Mouse (Mus musculus) heart, embryonic 16.5 days (tissue): Measurements from ENCODE around the gene Cemip. TPM values are rescaled to one million over a fixed set of nuclear protein-coding genes. Genes with fewer than 3 reads are reported as not detected.

Experiments
- ATAC-seq: fragments of 200-750 bp; cut with Nextera tagmentation; replicated peaks from 2 replicates; pipeline ENCODE4 v1.8.0; 2017; ENCODE audit warnings: moderate number of reproducible peaks; ENCODE audit not compliant: insufficient read depth, low FRiP score; ENCODE audit errors: extremely low read depth
- H3K27ac ChIP-seq: fragments of 300-500 bp; sonication (generic); 2 replicates; pipeline ENCODE4 v1.5.1; 2014; ENCODE audit warnings: mild to moderate bottlenecking, low read length, control low read depth, moderate library complexity
- H3K27me3 ChIP-seq: fragments of 300-500 bp; sonication (generic); 2 replicates; pipeline ENCODE4 v1.6.1; 2014; ENCODE audit warnings: low read length, mixed read lengths; ENCODE audit not compliant: control insufficient read depth, insufficient read depth
- H3K36me3 ChIP-seq: fragments of 300-500 bp; sonication (generic); 2 replicates; pipeline ENCODE4 v1.6.1; 2014; ENCODE audit not compliant: control insufficient read depth, insufficient read depth
- H3K4me1 ChIP-seq: fragments of 300-500 bp; sonication (generic); 2 replicates; pipeline ENCODE4 v1.6.1; 2014; ENCODE audit warnings: low read length, mixed read lengths; ENCODE audit not compliant: control insufficient read depth, insufficient read depth
- H3K4me2 ChIP-seq: fragments of 300-500 bp; sonication (generic); 2 replicates; pipeline ENCODE4 v1.6.1; 2014; ENCODE audit warnings: low read depth, mild to moderate bottlenecking, control low read depth, low read length
- H3K4me3 ChIP-seq: fragments of 300-500 bp; sonication (generic); 2 replicates; pipeline ENCODE4 v1.5.1; 2014; ENCODE audit warnings: mild to moderate bottlenecking, control low read depth, low read length
- H3K9ac ChIP-seq: fragments of 300-500 bp; sonication (generic); 2 replicates; pipeline ENCODE4 v1.6.1; 2014; ENCODE audit warnings: low read length, control low read depth
- H3K9me3 ChIP-seq: fragments of 300-500 bp; sonication (generic); replicated peaks from 2 replicates; pipeline ENCODE4 v1.6.1; 2016; ENCODE audit warnings: low read length; ENCODE audit not compliant: control insufficient read depth
- WGBS: fragments of 180-500 bp; shearing (Covaris S2); extraction: QIAGEN DNeasy Blood & Tissue Kit; methylation state at CpG from one replicate; pipeline ENCODE4 v1.1.7; 2014; 5-methylcytosine and 5-hydroxymethylcytosine counted together
- polyA plus RNA-seq: library from polyadenylated mRNA; unstranded; fragments of >200 nt; fragmentation: Nextera tagmentation; extraction: Ambion mirVana; gene quantifications from 2 replicates; pipeline ENCODE4 v1.2.1, GENCODE M21; 2015

The Cemip gene
- polyA plus RNA-seq, 1 experiment from 2014 or later: 0.32 TPM

DNA sequence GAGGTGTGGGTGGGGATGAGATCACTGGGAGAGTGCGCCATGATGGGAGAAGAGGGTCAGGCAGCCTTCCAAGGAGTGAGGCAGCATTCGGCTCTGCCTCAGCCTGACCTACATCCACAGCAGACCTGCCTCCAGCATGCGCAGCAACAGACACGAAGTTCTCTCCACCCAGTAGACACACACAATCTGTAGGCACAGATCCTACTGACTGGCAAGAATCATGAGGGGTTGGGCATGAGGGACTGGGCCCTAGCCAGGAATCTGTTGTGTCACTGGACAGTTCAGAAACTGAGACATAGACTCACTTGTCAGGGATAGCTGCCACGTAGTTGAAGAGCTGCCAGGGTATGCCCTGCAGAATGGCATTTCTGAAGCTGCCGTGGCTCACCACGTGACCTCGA lies 144.6 kb downstream of the Cemip start:
- H3K4me1 ChIP-seq: no peaks in the 10 kb centered on the region
- H3K27me3 ChIP-seq: no peaks in the 10 kb centered on the region
- ATAC-seq: no peak
- no peak overlapping the region for H3K27ac ChIP-seq
- no peak overlapping the region for H3K9ac ChIP-seq
- no peak overlapping the region for H3K4me3 ChIP-seq
- WGBS: 81% methylated on average over 8 of the region's 8 CpGs
- H3K9me3 ChIP-seq: no peaks in the 10 kb centered on the region
- H3K36me3 ChIP-seq: no peaks in the 10 kb centered on the region
- no peak overlapping the region for H3K4me2 ChIP-seq

DNA sequence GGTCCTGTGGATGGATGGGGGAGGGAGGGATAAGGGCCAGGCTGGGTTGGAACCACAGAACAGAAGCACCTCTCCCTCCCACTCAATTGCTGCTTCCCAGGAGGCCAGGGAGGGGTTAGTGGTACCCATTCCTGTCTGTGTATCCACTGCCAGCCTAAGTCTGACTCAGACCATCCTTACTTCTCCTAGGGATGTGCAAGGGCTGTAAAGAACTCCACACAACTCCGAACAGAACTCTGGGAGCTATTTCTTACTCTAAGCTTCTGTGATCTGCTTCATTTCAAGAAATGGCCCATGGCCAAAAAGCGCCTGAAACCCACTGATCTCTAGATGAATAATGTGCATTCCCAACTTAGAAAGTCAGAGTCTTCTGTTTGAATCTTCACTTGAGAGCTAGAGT lies 146.2 kb downstream of the Cemip start:
- Histone ChIP-seq H3K9me3 (no peaks in the 10 kb centered on the region), H3K4me2 (no peak overlapping the region), H3K4me3 (no peak overlapping the region), H3K27ac (no peak overlapping the region), H3K27me3 (no peaks in the 10 kb centered on the region), H3K36me3 (no peaks in the 10 kb centered on the region), H3K4me1 (no peaks in the 10 kb centered on the region), H3K9ac (no peak overlapping the region)
- no peak for ATAC-seq
- WGBS: 64% methylated on average over 2 of the region's 2 CpGs

- no peaks in the 10 kb centered on the region for H3K4me1 ChIP-seq
- H3K4me3 ChIP-seq: no peak overlapping the region
- no peak overlapping the region for H3K4me2 ChIP-seq
- H3K27ac ChIP-seq: no peak overlapping the region
- no peak for ATAC-seq
- no peaks in the 10 kb centered on the region for H3K36me3 ChIP-seq
- WGBS: 68% methylated on average over 3 of the region's 3 CpGs
- H3K9me3 ChIP-seq: no peaks in the 10 kb centered on the region
- H3K9ac ChIP-seq: no peak overlapping the region
- no peaks in the 10 kb centered on the region for H3K27me3 ChIP-seq
Measured at GRCm38 (mm10) chr7:83939017-83939721, 147.1 kb downstream of the Cemip start.

DNA sequence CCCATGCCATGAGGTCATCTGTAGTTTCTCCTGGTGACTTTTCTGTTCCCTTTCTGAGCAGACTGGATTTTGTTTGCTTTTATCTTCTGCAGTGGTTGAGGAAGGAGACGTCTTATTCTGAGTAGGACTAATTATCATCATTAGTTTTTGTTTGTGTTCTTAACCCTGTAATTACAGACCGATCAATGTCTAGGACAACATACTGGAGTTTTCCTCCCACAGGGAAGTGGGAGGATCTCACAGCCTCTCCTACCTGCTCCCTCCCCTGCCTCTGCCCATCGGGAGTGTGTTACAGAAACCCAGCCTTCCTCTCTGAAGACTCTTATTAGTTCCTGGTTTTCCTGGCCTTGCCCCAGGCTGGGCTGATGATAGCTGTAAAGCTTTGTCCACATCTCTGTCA lies 164.7 kb downstream of the Cemip start:
- no peaks in the 10 kb centered on the region for H3K36me3 ChIP-seq
- no peak overlapping the region for H3K27ac ChIP-seq
- 0 out of 2 replicates have a peak, but pooled peaks cover 5% of the 10 kb centered on the region for H3K4me1 ChIP-seq
- no peaks in the 10 kb centered on the region for H3K9me3 ChIP-seq
- no peaks in the 10 kb centered on the region for H3K27me3 ChIP-seq
- no peak overlapping the region for H3K4me3 ChIP-seq
- no peak for ATAC-seq
- WGBS: 56% methylated on average over 3 of the region's 3 CpGs
- no peak overlapping the region for H3K9ac ChIP-seq
- H3K4me2 ChIP-seq: no peak overlapping the region

GRCm38 (mm10) chr7:83920241-83920640 lies 166.1 kb downstream of the Cemip start:
- Histone ChIP-seq H3K4me2 (no peak overlapping the region), H3K9me3 (no peaks in the 10 kb centered on the region), H3K36me3 (no peaks in the 10 kb centered on the region), H3K27ac (no peak overlapping the region), H3K27me3 (no peaks in the 10 kb centered on the region), H3K9ac (no peak overlapping the region), H3K4me3 (no peak overlapping the region), H3K4me1 (0 out of 2 replicates have a peak, but pooled peaks cover 5% of the 10 kb centered on the region)
- ATAC-seq: no peak
- WGBS: 65% methylated on average over 4 of the region's 4 CpGs

DNA sequence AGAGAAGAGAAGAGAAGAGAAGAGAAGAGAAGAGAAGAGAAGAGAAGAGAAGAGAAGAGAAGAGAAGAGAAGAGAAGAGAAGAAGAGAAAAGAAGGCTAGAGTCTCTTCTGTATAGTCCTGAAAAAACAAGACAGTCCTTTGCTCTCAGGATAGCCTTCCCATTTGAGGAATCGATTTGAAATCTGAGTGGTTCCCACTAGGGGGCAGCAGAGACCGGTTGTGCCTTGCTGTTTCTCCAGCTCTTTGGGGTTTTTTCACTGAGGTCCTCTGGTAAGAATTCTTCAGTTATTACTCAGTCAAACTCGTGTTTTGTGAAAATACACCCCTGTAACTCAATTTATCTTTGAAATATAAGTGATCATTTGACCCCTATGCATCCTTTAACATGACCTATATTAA lies 171.7 kb downstream of the Cemip start:
- 1% methylated on average over 3 of the region's 3 CpGs for WGBS
- Histone ChIP-seq H3K4me1 (no peaks in the 10 kb centered on the region), H3K27ac (no peak overlapping the region), H3K9me3 (no peaks in the 10 kb centered on the region), H3K27me3 (no peaks in the 10 kb centered on the region), H3K4me2 (no peak overlapping the region), H3K36me3 (no peaks in the 10 kb centered on the region), H3K4me3 (no peak overlapping the region), H3K9ac (no peak overlapping the region)
- no peak for ATAC-seq

- WGBS: 65% methylated on average over 9 of the region's 9 CpGs
- no peak overlapping the region for H3K9ac ChIP-seq
- no peak overlapping the region for H3K27ac ChIP-seq
- no peak overlapping the region for H3K4me2 ChIP-seq
- H3K4me1 ChIP-seq: no peaks in the 10 kb centered on the region
- no peak overlapping the region for H3K4me3 ChIP-seq
- ATAC-seq: no peak
- no peaks in the 10 kb centered on the region for H3K9me3 ChIP-seq
- H3K27me3 ChIP-seq: no peaks in the 10 kb centered on the region
- H3K36me3 ChIP-seq: no peaks in the 10 kb centered on the region
Measured at GRCm38 (mm10) chr7:83913995-83914394, 172.3 kb downstream of the Cemip start.

GRCm38 (mm10) chr7:83913405-83913932 lies 172.8 kb downstream of the Cemip start:
- Histone ChIP-seq H3K4me3 (no peak overlapping the region), H3K4me1 (no peaks in the 10 kb centered on the region), H3K27ac (no peak overlapping the region), H3K36me3 (no peaks in the 10 kb centered on the region), H3K9ac (no peak overlapping the region), H3K27me3 (no peaks in the 10 kb centered on the region), H3K9me3 (no peaks in the 10 kb centered on the region), H3K4me2 (no peak overlapping the region)
- WGBS: 75% methylated on average over 6 of the region's 6 CpGs
- ATAC-seq: no peak

GRCm38 (mm10) chr7:83911909-83912308 lies 174.4 kb downstream of the Cemip start:
- no peak overlapping the region for H3K9ac ChIP-seq
- H3K27me3 ChIP-seq: no peaks in the 10 kb centered on the region
- no peak overlapping the region for H3K4me3 ChIP-seq
- H3K36me3 ChIP-seq: no peaks in the 10 kb centered on the region
- WGBS: 61% methylated on average over 3 of the region's 3 CpGs
- no peaks in the 10 kb centered on the region for H3K4me1 ChIP-seq
- no peak overlapping the region for H3K27ac ChIP-seq
- H3K9me3 ChIP-seq: no peaks in the 10 kb centered on the region
- ATAC-seq: no peak
- no peak overlapping the region for H3K4me2 ChIP-seq
